Mouse (Mus musculus) midbrain, postnatal 0 days (tissue): Measurements from ENCODE around the gene Uhrf1bp1l. TPM values are rescaled to one million over a fixed set of nuclear protein-coding genes. Genes with fewer than 3 reads are reported as not detected.
A peak's percentile ranks its signal among the peaks of the same experiment; 100 is the strongest.

Source experiments
- ATAC-seq: fragments of 200-750 bp; cut with Nextera tagmentation; 2 replicates; pipeline ENCODE4 v1.8.0; 2017; ENCODE audit warnings: moderate number of reproducible peaks, mild to moderate bottlenecking, moderate TSS enrichment, moderate library complexity; ENCODE audit not compliant: low FRiP score
- DNase-seq: peaks from one replicate; pipeline ENCODE4 v3.0.0-alpha.2; 2015; ENCODE audit warnings: low spot score
- H3K27ac ChIP-seq: fragments of 300-500 bp; sonication (generic); 2 replicates; pipeline ENCODE4 v1.5.1; 2014; ENCODE audit warnings: low read depth, mild to moderate bottlenecking, low read length, mixed read lengths
- H3K27me3 ChIP-seq: fragments of 300-500 bp; sonication (generic); 2 replicates; pipeline ENCODE4 v1.6.1; 2014; ENCODE audit warnings: low read length, control low read depth, mixed read lengths; ENCODE audit not compliant: insufficient read depth
- H3K36me3 ChIP-seq: fragments of 300-500 bp; sonication (generic); 2 replicates; pipeline ENCODE4 v1.6.1; 2014; ENCODE audit warnings: low read length, control low read depth, mixed read lengths; ENCODE audit not compliant: insufficient read depth
- H3K4me1 ChIP-seq: fragments of 300-500 bp; sonication (generic); 2 replicates; pipeline ENCODE4 v1.6.1; 2014; ENCODE audit warnings: mild to moderate bottlenecking, control low read depth, antibody characterized with exemption, low read length, mixed read lengths; ENCODE audit not compliant: insufficient read depth
- H3K4me2 ChIP-seq: fragments of 300-500 bp; sonication (generic); 2 replicates; pipeline ENCODE4 v1.6.1; 2014; ENCODE audit warnings: low read depth, mild to moderate bottlenecking, low read length, mixed read lengths; ENCODE audit not compliant: poor library complexity, severe bottlenecking
- H3K4me3 ChIP-seq: fragments of 300-500 bp; sonication (generic); 2 replicates; pipeline ENCODE4 v1.5.1; 2014; ENCODE audit warnings: low read depth, mild to moderate bottlenecking, low read length, moderate library complexity
- H3K9ac ChIP-seq: fragments of 300-500 bp; sonication (generic); replicated peaks from 2 replicates; pipeline ENCODE4 v1.6.1; 2014; ENCODE audit warnings: mild to moderate bottlenecking, low read length, moderate library complexity, mixed read lengths; ENCODE audit not compliant: poor library complexity, severe bottlenecking
- H3K9me3 ChIP-seq: fragments of 300-500 bp; sonication (generic); 2 replicates; pipeline ENCODE4 v1.6.1; 2016; ENCODE audit warnings: low read length, control low read depth
- CTCF ChIP-seq: IDR thresholded peaks from 2 replicates; pipeline ENCODE4 v1.5.1; 2016; ENCODE audit warnings: antibody characterized with exemption, mild to moderate bottlenecking
- WGBS: fragments of 180-500 bp; shearing (Covaris S2); extraction: QIAGEN DNeasy Blood & Tissue Kit; methylation state at CpG from one replicate; pipeline ENCODE4 v1.1.7; 2014; 5-methylcytosine and 5-hydroxymethylcytosine counted together
- polyA plus RNA-seq: library from polyadenylated mRNA; unstranded; fragments of >200 nt; fragmentation: Nextera tagmentation; extraction: Ambion mirVana; gene quantifications from 2 replicates; pipeline ENCODE4 v1.2.1, GENCODE M21; 2015
- total RNA-seq: library from RNA; depleted of rRNA; stranded (reverse); fragments of >200 nt; gene quantifications from 2 replicates; pipeline ENCODE4 v1.2.3, GENCODE M21; 2014

The Uhrf1bp1l gene
- total and polyA plus RNA-seq, 2 experiments from 2014 or later, result 32.3 to 33.8 TPM

DNA sequence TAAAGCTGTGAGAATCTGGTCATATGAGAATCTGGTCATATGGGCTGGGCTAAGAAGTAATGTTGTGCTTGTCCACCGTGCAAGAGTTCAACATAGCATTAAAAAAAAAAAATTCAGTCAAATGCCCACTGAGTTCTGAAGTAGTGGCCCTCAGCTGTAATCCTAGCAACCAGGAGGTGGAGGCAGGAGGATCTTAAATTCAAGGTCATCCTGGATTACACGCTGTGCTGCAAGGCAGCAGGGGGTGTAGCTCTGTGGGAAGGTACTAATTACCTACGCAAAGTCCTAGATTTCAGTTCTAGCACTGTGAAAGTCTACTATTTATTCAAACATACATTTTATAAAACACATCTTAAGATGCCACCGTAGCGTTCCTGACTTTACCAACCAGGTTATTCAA, 13.4 kb upstream of the Uhrf1bp1l start:
- WGBS, result 4% methylated on average over 5 of the region's 5 CpGs
- DNase-seq (no peak), ATAC-seq (no peak)
- peak overlapping the region; percentile 64 for H3K4me3 ChIP-seq
- TF ChIP-seq CTCF, result no peak
- H3K4me1 ChIP-seq, result no peaks in the 10 kb centered on the region; the same call in 1 of the 2 replicates
- peak overlapping the region; percentile 70 for H3K9ac ChIP-seq
- peaks cover 5% of the 10 kb centered on the region; the same call in 1 of the 2 replicates for H3K36me3 ChIP-seq
- H3K9me3 ChIP-seq, result no peaks in the 10 kb centered on the region
- peak overlapping the region; percentile 76 for H3K4me2 ChIP-seq
- peak overlapping the region; percentile 78; the same call in 1 of the 2 replicates for H3K27ac ChIP-seq
- H3K27me3 ChIP-seq, result no peaks in the 10 kb centered on the region

DNA sequence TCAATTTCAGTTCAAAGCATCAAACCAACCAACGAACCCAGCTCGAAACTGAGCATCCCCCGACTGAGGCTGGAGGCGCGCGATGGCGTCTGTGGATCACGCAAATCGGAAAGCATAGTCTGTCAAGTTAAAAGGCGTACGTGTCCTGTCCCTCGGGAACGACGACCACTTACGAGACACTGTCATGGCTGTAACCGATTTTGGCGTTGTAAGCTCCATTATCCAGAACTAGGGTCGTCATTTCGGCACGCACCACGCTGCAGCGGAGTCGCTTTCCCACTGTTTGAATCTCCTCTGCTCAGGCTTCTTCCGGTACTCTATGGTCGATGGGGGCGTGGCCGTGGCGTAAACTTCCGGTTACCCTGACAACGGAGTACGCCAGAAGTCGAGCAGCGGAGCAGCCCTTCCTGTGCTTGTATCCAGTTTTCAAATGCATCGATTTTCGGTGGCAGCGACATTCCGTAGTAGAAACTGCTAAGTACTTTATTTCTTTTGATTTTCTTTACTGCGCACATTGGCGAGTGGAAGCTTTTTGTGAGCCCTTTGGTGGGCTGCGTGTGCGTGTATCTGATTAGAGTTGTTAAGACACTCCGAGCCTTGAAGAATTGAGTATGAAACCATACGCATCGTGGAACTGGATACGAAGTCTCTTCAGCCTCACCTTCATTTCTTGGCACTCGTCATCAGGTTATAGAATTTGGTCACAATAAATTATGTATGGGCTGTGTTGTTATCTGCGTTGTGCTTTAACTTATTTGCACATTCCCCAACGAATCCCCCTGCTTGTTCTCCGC, 12.6 kb upstream of the Uhrf1bp1l start, which contains the start of gene Actr6:
Gene Actr6, minus strand, starts transcription at position 295 of the 794 bp plus-strand sequence.
- DNase-seq (peak; percentile 97), ATAC-seq (peak; percentile 99)
- no peaks in the 10 kb centered on the region for H3K27me3 ChIP-seq
- H3K4me1 ChIP-seq, result no peaks in the 10 kb centered on the region; the same call in 1 of the 2 replicates
- peak within 1 kb of the TSS; percentile 76 for H3K4me2 ChIP-seq
- no peaks in the 10 kb centered on the region for H3K9me3 ChIP-seq
- H3K27ac ChIP-seq, result peak within 1 kb of the TSS; percentile 78
- WGBS, result under 1% methylated on average over 49 of the region's 49 CpGs
- peak within 1 kb of the TSS; percentile 64 for H3K4me3 ChIP-seq
- no peak; the same call in 1 of the 2 replicates for TF ChIP-seq CTCF
- peak within 1 kb of the TSS; percentile 70 for H3K9ac ChIP-seq
- peaks cover under 1% of the 10 kb centered on the region; the same call in 1 of the 2 replicates for H3K36me3 ChIP-seq

DNA sequence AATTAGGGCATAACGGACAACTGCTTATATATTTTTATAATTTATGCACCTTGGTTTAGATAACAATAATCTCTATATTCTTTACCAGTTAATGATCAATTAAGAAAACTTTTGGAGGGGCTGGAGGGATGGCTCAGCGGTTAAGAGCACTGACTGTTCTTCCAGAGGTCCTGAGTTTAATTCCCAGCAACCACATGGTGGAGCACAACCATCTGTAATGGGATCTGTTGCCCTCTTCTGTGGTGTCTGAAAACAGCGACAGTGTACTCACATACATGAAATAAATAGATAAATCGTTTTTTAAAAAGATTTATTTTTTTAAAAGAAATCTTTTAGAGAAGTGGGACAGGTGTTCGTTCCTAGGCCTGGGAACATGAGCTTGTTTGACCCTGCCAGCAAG, 7.7 kb upstream of the Uhrf1bp1l start:
- Histone ChIP-seq H3K27me3 (0 out of 2 replicates have a peak, but pooled peaks cover 4% of the 10 kb centered on the region), H3K4me3 (no peak overlapping the region), H3K4me2 (no peak overlapping the region), H3K36me3 (no peaks in the 10 kb centered on the region), H3K4me1 (no peaks in the 10 kb centered on the region), H3K27ac (no peak overlapping the region), H3K9me3 (no peaks in the 10 kb centered on the region), H3K9ac (no peak overlapping the region)
- 42% methylated on average over 5 of the region's 5 CpGs for WGBS
- peak; percentile 44; the same call in 1 of the 2 replicates for TF ChIP-seq CTCF
- no peak for ATAC-seq
- no peak for DNase-seq

DNA sequence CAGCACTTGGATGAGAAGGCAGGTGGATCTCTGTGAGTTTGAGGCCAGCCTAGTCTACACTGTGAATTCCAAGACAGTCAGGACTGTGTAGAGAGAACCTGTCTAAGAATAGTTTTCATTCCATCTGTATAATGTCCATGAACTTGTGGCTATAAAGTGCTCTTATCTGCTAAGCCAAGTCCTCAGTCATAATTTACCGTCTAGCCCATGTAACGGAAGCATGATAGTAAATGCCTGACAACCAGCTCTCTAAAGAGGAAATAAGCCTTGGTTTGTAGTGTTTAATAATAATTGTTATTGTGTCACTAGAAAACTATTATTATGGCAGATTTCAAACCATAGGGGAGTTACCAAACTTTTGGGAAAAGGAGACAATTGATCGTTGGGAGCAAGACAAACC, 6.9 kb upstream of the Uhrf1bp1l start:
- TF ChIP-seq CTCF, result no peak
- no peak for DNase-seq
- Histone ChIP-seq H3K27ac (no peak overlapping the region), H3K36me3 (no peaks in the 10 kb centered on the region), H3K4me3 (no peak overlapping the region), H3K4me1 (no peaks in the 10 kb centered on the region), H3K9me3 (no peaks in the 10 kb centered on the region), H3K27me3 (0 out of 2 replicates have a peak, but pooled peaks cover 4% of the 10 kb centered on the region), H3K4me2 (no peak overlapping the region), H3K9ac (no peak overlapping the region)
- no peak for ATAC-seq
- 94% methylated on average over 3 of the region's 3 CpGs for WGBS

DNA sequence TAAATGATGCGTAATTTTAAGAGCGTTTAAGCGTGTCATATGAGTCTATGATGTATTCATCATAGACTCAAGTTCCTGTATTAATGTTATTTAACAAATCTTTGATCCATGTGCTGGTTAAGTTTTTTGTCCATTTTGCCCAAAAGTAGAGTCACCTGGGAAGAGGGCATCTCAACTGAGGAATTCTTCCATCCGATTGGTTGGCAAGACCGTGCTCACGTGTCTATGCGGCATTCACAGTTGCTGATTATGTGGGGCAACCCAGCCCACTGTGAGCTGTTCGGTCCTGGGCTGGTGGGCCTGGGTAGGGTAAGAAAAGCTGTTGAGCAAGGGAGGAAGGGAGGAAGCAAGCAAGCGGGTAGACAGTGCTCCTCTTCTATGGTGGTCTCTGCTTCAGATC, 6.4 kb upstream of the Uhrf1bp1l start:
- H3K4me2 ChIP-seq, result no peak overlapping the region
- no peaks in the 10 kb centered on the region for H3K9me3 ChIP-seq
- 92% methylated on average over 9 of the region's 9 CpGs for WGBS
- H3K27me3 ChIP-seq, result 0 out of 2 replicates have a peak, but pooled peaks cover 4% of the 10 kb centered on the region
- ATAC-seq (no peak), DNase-seq (no peak)
- no peaks in the 10 kb centered on the region for H3K36me3 ChIP-seq
- no peak overlapping the region for H3K9ac ChIP-seq
- TF ChIP-seq CTCF, result no peak
- no peaks in the 10 kb centered on the region for H3K4me1 ChIP-seq
- H3K27ac ChIP-seq, result no peak overlapping the region
- no peak overlapping the region for H3K4me3 ChIP-seq

DNA sequence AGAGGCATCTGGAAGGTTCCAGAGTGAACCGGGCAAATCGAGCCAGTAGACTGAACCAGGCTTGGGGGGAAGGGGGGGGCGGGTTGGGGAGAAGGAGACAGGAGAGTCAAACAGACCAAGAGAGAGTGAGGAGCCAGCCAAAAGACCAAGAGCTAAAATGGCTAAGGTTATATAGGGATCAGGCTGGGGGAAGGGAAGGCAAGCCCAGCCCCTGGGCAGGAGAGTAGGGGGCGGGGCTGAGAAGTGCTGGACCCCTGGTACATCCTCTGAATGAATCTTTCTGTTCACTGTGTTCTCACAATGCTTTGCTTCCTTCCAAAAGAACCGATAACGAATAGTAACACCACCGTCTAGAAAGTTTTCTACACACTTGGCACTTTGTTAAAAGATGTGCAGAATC, 5.1 kb upstream of the Uhrf1bp1l start:
- 52% methylated on average over 7 of the region's 7 CpGs for WGBS
- no peak for ATAC-seq
- Histone ChIP-seq H3K4me1 (no peaks in the 10 kb centered on the region), H3K9me3 (no peaks in the 10 kb centered on the region), H3K4me2 (no peak overlapping the region), H3K27me3 (0 out of 2 replicates have a peak, but pooled peaks cover 4% of the 10 kb centered on the region), H3K27ac (no peak overlapping the region), H3K36me3 (no peaks in the 10 kb centered on the region), H3K9ac (no peak overlapping the region), H3K4me3 (no peak overlapping the region)
- no peak for DNase-seq
- TF ChIP-seq CTCF, result no peak
